Mouse (Mus musculus) heart, embryonic 12.5 days (tissue): ENCODE data around the gene Slc5a11. TPM values are rescaled to one million over a fixed set of nuclear protein-coding genes. Genes with fewer than 3 reads are reported as not detected.

Experiments used
- ATAC-seq: fragments of 200-750 bp; cut with Nextera tagmentation; 2 replicates; pipeline ENCODE4 v1.8.0; 2017; ENCODE audit warnings: moderate TSS enrichment, moderate library complexity; ENCODE audit not compliant: insufficient number of reproducible peaks, low FRiP score
- H3K27ac ChIP-seq: fragments of 300-500 bp; sonication (generic); 2 replicates; pipeline ENCODE4 v1.5.1; 2016; ENCODE audit warnings: mild to moderate bottlenecking, moderate library complexity; ENCODE audit not compliant: poor library complexity, severe bottlenecking
- H3K27me3 ChIP-seq: fragments of 300-500 bp; sonication (generic); replicated peaks from 2 replicates; pipeline ENCODE4 v1.6.1; 2016; ENCODE audit warnings: mild to moderate bottlenecking, moderate library complexity
- H3K36me3 ChIP-seq: fragments of 300-500 bp; sonication (generic); 2 replicates; pipeline ENCODE4 v1.6.1; 2016; ENCODE audit warnings: mild to moderate bottlenecking, moderate library complexity
- H3K4me1 ChIP-seq: fragments of 300-500 bp; sonication (generic); replicated peaks from 2 replicates; pipeline ENCODE4 v1.6.1; 2016; ENCODE audit warnings: mild to moderate bottlenecking
- H3K4me2 ChIP-seq: fragments of 300-500 bp; sonication (generic); 2 replicates; pipeline ENCODE4 v1.6.1; 2016; ENCODE audit warnings: mild to moderate bottlenecking, moderate library complexity
- H3K4me3 ChIP-seq: fragments of 300-500 bp; sonication (generic); 2 replicates; pipeline ENCODE4 v1.5.1; 2016; ENCODE audit warnings: mild to moderate bottlenecking
- H3K9ac ChIP-seq: fragments of 300-500 bp; sonication (generic); 2 replicates; pipeline ENCODE4 v1.6.1; 2016; ENCODE audit warnings: mild to moderate bottlenecking, moderate library complexity
- H3K9me3 ChIP-seq: fragments of 300-500 bp; sonication (generic); replicated peaks from 2 replicates; pipeline ENCODE4 v1.6.1; 2016; ENCODE audit warnings: mild to moderate bottlenecking, moderate library complexity
- WGBS: fragments of 180-500 bp; shearing (Covaris S2); methylation state at CpG from one replicate; pipeline ENCODE4 v1.1.7; 2016; 5-methylcytosine and 5-hydroxymethylcytosine counted together
- polyA plus RNA-seq: library from polyadenylated mRNA; unstranded; fragments of >200 nt; fragmentation: Nextera tagmentation; extraction: Ambion mirVana; gene quantifications from 2 replicates; pipeline ENCODE4 v1.2.1, GENCODE M21; 2016

The Slc5a11 gene
- polyA plus RNA-seq, 1 experiment from 2014 or later: 0.34 TPM

DNA sequence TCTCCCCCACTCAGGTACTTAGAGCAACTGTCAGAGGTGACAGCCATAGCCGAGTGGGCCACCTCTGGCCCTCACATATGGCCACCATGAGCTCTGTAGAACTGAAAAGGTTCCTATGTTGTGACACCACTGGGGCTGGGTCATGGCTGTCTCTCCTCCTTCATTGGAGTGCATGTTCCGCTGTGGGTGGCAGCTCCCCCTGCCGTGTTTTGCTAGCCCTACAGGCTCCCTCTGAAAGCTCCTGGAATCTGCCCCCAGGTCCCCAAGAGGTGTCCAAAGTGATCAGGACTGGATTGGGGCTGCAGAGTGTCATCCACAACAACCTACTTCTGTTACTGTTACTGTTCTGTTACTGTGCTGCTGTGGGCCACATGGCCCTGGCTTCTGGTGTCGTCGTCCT is 2.3 kb upstream of the Slc5a11 start:
- Histone ChIP-seq H3K36me3 (no peaks in the 10 kb centered on the region), H3K4me3 (no peak overlapping the region), H3K27me3 (no peaks in the 10 kb centered on the region), H3K4me1 (peaks cover 20% of the 10 kb centered on the region), H3K9ac (no peak overlapping the region), H3K4me2 (no peak overlapping the region), H3K9me3 (no peaks in the 10 kb centered on the region), H3K27ac (no peak overlapping the region)
- no peak for ATAC-seq
- 75% methylated on average over 5 of the region's 5 CpGs for WGBS

DNA sequence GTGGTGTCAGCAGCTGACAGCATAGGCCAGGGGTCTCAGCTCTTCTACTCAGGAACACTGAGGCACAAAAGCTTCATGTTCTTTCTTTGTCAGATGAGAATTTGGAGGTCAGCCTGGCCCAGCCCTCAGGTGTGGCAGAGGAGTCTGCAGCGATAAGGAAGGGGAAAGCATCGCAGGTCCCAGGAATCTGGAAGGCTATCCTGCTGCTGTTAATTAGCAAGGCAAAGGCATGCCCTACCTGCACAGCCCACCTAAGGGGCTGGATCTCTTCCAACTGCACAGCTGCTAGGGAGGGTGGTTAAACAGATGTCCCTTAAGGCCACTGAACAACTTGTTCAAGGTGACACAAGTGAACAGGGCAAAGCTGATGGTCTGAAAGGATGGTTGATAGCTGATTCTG is 558 bp downstream of the Slc5a11 start:
- Histone ChIP-seq H3K27me3 (no peaks in the 10 kb centered on the region), H3K9me3 (no peaks in the 10 kb centered on the region), H3K4me2 (no peak overlapping the region), H3K4me3 (no peak overlapping the region), H3K4me1 (peaks cover 16% of the 10 kb centered on the region), H3K36me3 (no peaks in the 10 kb centered on the region), H3K9ac (no peak overlapping the region), H3K27ac (no peak overlapping the region)
- 68% methylated on average over 2 of the region's 2 CpGs for WGBS
- ATAC-seq: no peak

DNA sequence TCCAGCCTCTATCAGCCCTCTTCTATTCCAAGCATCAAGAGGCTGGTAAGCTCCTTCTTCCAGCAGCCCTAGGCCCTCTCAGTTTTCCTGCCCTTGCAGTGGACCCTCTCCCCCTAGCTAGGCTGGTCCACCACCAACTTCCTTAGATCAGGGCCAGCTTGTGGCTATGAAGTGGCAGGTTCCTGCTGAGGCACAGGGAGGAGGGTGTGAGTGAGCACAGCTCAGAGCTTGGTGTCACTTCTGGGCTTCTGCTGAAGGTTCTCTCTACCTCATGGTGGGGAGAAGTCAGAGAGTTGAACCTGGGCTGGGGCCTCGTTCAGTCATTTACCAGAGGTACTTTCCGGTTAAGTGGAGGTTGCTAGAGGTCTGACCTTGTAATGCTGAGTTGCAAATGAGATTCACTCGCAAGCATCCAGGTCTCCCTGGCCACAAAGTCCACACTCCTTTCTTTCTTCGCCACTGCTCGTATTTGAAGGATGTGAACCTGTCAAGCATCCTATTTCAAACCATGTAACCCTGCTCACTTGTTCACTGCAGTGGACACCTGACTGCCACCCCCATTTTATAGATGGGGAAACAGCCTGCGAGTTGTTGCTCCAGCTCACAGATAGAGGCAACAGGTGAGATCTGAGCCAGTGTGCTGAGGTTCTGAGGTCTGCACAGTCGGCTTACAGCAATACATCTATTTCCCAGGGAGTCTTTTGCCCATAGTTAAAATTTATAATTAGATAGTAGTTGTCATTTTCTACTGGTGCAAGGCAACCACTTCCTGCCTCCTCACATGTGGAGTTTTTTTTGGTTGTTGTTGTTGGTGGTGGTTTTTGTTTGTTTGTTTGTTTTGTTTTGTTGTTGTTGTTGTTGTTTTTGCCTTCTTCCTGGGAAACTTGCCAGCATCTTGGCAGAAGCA is 3.1 kb downstream of the Slc5a11 start:
- no peak for ATAC-seq
- H3K4me3 ChIP-seq: no peak overlapping the region
- WGBS: 68% methylated on average over 7 of the region's 7 CpGs
- peaks cover 19% of the 10 kb centered on the region for H3K4me1 ChIP-seq
- no peak overlapping the region for H3K9ac ChIP-seq
- H3K9me3 ChIP-seq: no peaks in the 10 kb centered on the region
- no peaks in the 10 kb centered on the region for H3K36me3 ChIP-seq
- H3K27ac ChIP-seq: no peak overlapping the region
- no peaks in the 10 kb centered on the region for H3K27me3 ChIP-seq
- no peak overlapping the region for H3K4me2 ChIP-seq

DNA sequence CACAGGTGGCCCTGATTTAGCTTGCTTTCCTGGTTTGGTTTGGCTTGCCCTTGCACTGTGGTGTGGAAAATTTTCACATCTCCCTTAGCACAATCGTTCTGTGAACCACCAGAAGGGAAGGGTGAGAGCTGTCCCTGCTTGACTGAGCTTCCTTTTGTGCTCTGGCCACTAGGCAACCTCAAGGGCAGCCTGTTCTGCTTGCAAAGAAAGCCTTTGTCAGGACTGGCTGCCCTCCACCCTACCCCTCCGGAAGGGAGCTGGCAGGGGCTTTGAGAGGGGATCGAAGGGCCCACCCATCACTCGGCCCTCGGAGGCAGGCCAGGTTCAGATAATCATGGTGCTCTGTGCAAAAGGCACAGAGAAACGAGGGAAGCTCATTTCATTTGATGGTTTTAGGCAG is 4.0 kb downstream of the Slc5a11 start:
- Histone ChIP-seq H3K9me3 (no peaks in the 10 kb centered on the region), H3K27me3 (no peaks in the 10 kb centered on the region), H3K4me1 (peaks cover 19% of the 10 kb centered on the region), H3K4me3 (no peak overlapping the region), H3K27ac (no peak overlapping the region), H3K9ac (no peak overlapping the region), H3K36me3 (no peaks in the 10 kb centered on the region), H3K4me2 (no peak overlapping the region)
- 53% methylated on average over 6 of the region's 6 CpGs for WGBS
- ATAC-seq: no peak

DNA sequence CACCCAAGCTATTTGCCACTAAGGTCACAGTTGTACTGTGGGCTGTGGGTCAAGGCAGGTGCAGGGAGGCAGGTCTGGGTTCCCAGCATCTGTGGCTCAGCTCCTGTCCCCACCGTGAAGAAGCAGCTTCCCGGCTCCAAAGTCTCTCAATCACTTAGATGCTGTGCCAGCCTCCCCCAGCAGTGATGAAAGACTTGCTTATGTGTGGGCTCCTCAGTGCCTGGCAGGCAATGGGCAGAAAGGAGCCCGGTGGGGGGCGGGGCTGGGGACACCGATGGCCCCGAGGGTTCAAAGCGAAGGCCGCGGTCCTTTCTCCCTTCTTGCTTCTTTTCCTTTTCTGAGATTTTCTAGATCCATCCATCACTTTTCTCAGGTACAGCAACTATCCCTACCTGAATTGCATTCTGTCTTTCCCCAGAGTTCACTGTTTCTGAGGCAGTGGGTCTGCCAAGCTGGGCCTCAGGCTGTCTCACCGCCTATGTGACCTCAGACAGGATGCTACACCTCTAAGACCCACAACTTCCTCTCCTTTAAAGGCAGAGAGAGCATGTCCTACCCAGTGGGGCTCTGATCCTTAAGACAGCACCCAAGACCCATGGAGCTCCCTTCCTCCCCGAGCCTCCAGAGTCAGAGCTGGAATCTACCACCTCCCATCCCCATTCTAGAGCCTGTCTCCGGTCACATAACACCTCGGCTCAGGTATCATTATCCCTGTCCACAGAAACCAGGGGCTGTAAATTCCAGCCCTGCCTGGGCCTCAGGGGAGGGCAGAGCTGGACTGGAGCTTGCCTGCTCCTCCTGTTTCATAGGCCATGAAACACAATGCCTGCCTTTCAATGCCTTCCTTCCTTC is 5.4 kb downstream of the Slc5a11 start:
- Histone ChIP-seq H3K4me1 (peaks cover 12% of the 10 kb centered on the region), H3K27me3 (no peaks in the 10 kb centered on the region), H3K27ac (no peak overlapping the region), H3K36me3 (no peaks in the 10 kb centered on the region), H3K9me3 (no peaks in the 10 kb centered on the region), H3K4me3 (no peak overlapping the region), H3K9ac (no peak overlapping the region), H3K4me2 (no peak overlapping the region)
- 70% methylated on average over 13 of the region's 13 CpGs for WGBS
- ATAC-seq: no peak

DNA sequence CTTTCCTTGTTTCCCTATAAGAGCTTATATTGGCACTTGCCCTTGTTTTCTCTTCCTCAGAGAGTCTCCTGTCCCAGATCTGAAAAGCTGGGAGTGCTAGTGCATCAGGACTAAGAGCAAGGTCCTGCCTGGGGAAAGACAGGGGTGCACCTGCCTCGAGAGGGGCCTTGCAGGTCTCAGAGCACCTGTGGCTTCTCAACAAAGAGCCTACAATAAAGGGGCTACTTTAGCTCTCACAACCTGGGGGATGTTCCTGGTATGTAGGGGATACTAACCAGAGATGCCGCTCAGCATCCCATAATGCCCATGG is 6.0 kb downstream of the Slc5a11 start:
- no peaks in the 10 kb centered on the region for H3K9me3 ChIP-seq
- H3K36me3 ChIP-seq: no peaks in the 10 kb centered on the region
- H3K4me3 ChIP-seq: no peak overlapping the region
- WGBS: 68% methylated on average over 2 of the region's 2 CpGs
- H3K4me1 ChIP-seq: peaks cover 12% of the 10 kb centered on the region
- H3K27me3 ChIP-seq: no peaks in the 10 kb centered on the region
- no peak for ATAC-seq
- H3K27ac ChIP-seq: no peak overlapping the region
- H3K4me2 ChIP-seq: no peak overlapping the region
- no peak overlapping the region for H3K9ac ChIP-seq

DNA sequence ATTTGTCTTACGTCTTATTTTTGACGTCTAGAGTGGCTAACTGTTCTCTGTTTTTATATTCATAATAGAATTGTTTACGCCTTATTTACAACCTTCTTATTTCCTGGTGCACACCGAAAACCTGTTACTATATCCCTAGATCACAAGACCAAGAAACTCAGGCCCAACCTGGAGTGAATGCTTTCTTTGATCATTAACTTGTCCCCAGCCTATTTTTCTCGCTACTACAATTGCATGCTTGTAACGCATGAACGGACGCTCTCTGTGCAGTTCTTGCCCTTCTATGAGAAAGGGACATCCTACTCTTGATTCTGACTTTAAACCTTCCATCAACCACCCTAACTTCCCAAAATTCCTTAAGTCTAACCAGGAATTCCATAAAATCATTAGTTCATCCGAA is 9.5 kb downstream of the Slc5a11 start:
- H3K9ac ChIP-seq: no peak overlapping the region
- H3K4me2 ChIP-seq: no peak overlapping the region
- peaks cover 22% of the 10 kb centered on the region for H3K4me1 ChIP-seq
- H3K9me3 ChIP-seq: no peaks in the 10 kb centered on the region
- H3K27me3 ChIP-seq: no peaks in the 10 kb centered on the region
- no peak for ATAC-seq
- H3K27ac ChIP-seq: no peak overlapping the region
- no peaks in the 10 kb centered on the region for H3K36me3 ChIP-seq
- WGBS: 90% methylated on average over 9 of the region's 9 CpGs
- H3K4me3 ChIP-seq: no peak overlapping the region

DNA sequence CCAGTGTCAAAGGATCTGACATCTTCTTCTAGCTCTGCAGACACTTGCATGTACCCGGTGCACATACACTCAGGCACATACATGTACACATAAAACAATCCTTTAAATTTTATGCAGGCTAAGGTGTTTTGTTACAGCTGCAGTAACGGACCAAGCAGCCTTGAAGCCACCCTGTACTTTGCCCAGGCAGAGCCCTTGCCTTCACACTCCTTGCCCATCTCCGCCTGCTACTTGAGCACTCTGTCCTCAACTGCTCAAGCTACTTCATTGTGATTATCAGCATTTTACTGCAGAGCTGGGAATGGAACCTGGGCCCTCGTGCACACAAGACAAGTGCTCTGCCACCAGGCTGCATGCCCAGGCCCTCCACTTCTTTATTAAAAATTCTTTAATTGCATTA is 10.6 kb downstream of the Slc5a11 start:
- 74% methylated on average over 4 of the region's 4 CpGs for WGBS
- H3K36me3 ChIP-seq: no peaks in the 10 kb centered on the region
- no peak overlapping the region for H3K4me2 ChIP-seq
- H3K27me3 ChIP-seq: no peaks in the 10 kb centered on the region
- no peak overlapping the region for H3K9ac ChIP-seq
- no peak for ATAC-seq
- peaks cover 17% of the 10 kb centered on the region for H3K4me1 ChIP-seq
- H3K9me3 ChIP-seq: no peaks in the 10 kb centered on the region
- no peak overlapping the region for H3K27ac ChIP-seq
- H3K4me3 ChIP-seq: no peak overlapping the region

DNA sequence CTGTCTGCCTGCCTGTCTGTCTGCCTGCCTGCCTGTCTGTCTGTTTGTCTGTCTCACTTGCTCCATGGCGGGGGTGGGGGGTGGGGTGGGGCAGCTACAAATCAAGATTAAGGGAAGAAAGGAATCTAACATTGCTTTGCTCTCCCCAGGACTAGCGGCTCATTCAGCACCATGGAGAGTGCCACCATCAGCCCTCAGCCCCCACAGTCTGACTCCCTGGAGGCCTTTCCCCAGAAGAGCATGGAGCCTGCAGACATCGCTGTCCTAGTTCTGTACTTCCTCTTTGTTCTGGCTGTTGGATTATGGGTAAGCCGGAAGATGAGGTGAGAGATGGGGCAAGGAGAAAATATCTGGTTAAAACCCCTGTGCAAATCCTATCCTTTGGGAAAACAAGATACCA is 20.9 kb downstream of the Slc5a11 start:
- no peak for ATAC-seq
- H3K4me2 ChIP-seq: no peak overlapping the region
- no peaks in the 10 kb centered on the region for H3K36me3 ChIP-seq
- H3K27ac ChIP-seq: no peak overlapping the region
- H3K9me3 ChIP-seq: no peaks in the 10 kb centered on the region
- no peaks in the 10 kb centered on the region for H3K27me3 ChIP-seq
- 20% methylated on average over 4 of the region's 4 CpGs for WGBS
- no peaks in the 10 kb centered on the region for H3K4me1 ChIP-seq
- no peak overlapping the region for H3K9ac ChIP-seq
- no peak overlapping the region for H3K4me3 ChIP-seq

DNA sequence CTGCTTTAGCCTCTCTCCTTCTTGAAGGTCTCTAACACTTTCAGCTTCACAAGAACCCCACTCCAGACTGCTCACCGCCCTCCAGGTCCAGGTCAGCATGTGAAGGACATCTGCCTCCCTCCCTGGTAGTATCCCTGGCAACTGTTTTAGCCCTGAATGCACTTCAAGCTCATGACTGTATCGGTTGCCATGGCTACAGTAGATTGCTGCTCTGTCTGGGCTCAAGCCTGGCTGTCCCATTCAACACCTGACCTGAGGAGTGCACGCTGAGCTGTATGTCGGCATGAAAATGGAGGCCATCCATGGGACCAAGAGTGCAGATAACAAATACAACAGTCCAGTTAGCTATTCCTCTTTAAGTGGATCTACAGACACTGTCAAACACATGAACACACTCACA is 24.0 kb downstream of the Slc5a11 start:
- ATAC-seq: no peak; the same call in 1 of the 2 replicates
- Histone ChIP-seq H3K27me3 (no peaks in the 10 kb centered on the region), H3K4me1 (peaks cover 14% of the 10 kb centered on the region), H3K4me2 (no peak overlapping the region), H3K4me3 (no peak overlapping the region), H3K9me3 (no peaks in the 10 kb centered on the region), H3K27ac (no peak overlapping the region), H3K9ac (no peak overlapping the region), H3K36me3 (no peaks in the 10 kb centered on the region)
- WGBS: 59% methylated on average over 4 of the region's 4 CpGs

DNA sequence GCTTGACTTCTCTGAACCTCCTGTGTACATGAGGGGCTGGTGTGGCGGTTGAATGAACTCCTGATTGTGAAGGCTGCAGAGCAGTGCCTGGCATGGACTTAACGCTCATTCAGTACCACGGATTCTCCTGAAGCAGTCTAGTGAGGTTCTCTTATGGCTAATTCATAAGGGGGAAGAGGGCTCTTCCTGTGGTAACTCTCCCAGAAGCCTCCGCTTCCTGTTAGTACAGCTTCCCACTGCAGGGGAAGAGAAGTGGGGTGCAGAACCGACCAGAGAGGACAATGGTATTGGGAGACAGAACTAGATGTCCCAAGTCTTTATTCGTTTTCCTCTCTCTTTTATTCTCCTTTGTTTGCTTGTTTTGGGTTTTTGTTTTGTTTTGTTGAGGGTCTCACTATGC is 25.5 kb downstream of the Slc5a11 start:
- Histone ChIP-seq H3K4me1 (peaks cover 24% of the 10 kb centered on the region), H3K9me3 (no peaks in the 10 kb centered on the region), H3K27ac (no peak overlapping the region), H3K27me3 (no peaks in the 10 kb centered on the region), H3K4me3 (no peak overlapping the region), H3K9ac (no peak overlapping the region), H3K36me3 (no peaks in the 10 kb centered on the region), H3K4me2 (no peak overlapping the region)
- 66% methylated on average over 6 of the region's 6 CpGs for whole genome bisulfite sequencing
- ATAC-seq: no peak
